Mouse (Mus musculus) cerebellum, adult 2 months (tissue): ENCODE data around the gene Tcta. TPM values are rescaled to one million over a fixed set of nuclear protein-coding genes. Genes with fewer than 3 reads are reported as not detected.
A peak's percentile ranks its signal among the peaks of the same experiment; 100 is the strongest.

Experiments
- DNase-seq, 2 experiments: peaks; one replicate each; pipeline ENCODE4 v3.0.0; 2021
- H3K27ac ChIP-seq: fragments of 200-500 bp; 2 replicates; pipeline ENCODE4 v1.5.1; 2012; ENCODE audit warnings: low read length, control low read depth, inconsistent platforms; ENCODE audit not compliant: insufficient read depth
- H3K27me3 ChIP-seq: fragments of 200-500 bp; 2 replicates; pipeline ENCODE4 v1.6.1; 2012; ENCODE audit warnings: inconsistent platforms, mild to moderate bottlenecking, low read length, moderate library complexity; ENCODE audit not compliant: control insufficient read depth, insufficient read depth
- H3K4me1 ChIP-seq: fragments of 200-500 bp; 2 replicates; pipeline ENCODE4 v1.6.1; 2011; ENCODE audit warnings: low read length; ENCODE audit not compliant: control insufficient read depth, insufficient read depth
- H3K4me3 ChIP-seq: fragments of 200-500 bp; replicated peaks from 2 replicates; pipeline ENCODE3; 2011; ENCODE audit warnings: mild to moderate bottlenecking, low read depth, low read length, control low read depth; ENCODE audit not compliant: insufficient read depth
- CTCF ChIP-seq: fragments of 200-500 bp; IDR thresholded peaks from 2 replicates; pipeline ENCODE4 v1.5.1; 2011; ENCODE audit warnings: low read depth, mild to moderate bottlenecking, control low read depth, low read length, moderate library complexity, borderline replicate concordance; ENCODE audit not compliant: insufficient read depth
- POLR2A ChIP-seq: fragments of 200-500 bp; IDR thresholded peaks from 2 replicates; pipeline ENCODE4 v1.6.1; 2011; ENCODE audit warnings: low read length, control low read depth, borderline replicate concordance; ENCODE audit not compliant: insufficient read depth
- WGBS: fragments of 180-500 bp; shearing (Covaris S2); methylation state at CpG from one replicate; pipeline ENCODE4 v1.1.7; 2018; 5-methylcytosine and 5-hydroxymethylcytosine counted together
- polyA plus RNA-seq: library from polyadenylated mRNA; depleted of rRNA; stranded (reverse); fragments of >200 nt; gene quantifications from 2 replicates; pipeline ENCODE4 v1.2.3, GENCODE M21; 2012; rRNA removed

Gene Tcta
- polyA plus RNA-seq, 1 experiment, result 58.9 TPM

DNA sequence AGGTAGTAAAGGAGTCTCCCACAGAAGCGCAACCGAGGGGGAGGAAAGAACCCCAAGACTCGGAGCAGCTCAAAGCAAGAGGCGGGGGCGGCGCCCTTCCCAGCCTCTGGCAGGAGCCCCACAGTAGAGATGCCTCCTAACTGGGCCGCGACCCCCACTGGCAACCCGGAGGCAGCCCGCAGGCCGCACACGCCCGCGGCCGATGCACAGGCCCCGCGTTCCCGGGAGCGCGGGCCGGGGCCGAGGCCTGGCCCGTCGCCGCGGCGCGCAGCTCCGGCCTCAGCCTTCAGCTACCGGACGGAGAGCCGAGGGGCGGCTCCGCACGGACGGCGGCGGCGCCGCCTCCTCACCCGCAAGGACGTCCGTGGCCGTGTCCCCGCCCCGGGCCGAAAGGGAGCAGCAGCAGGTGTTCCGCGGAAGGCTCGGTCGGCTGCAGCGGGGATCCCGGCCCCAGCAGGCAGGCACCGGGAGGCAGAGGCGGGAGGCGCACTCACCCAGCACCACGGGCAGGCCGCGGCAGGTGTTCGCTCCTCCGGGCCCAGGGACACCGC is 42.8 kb downstream of the Tcta start:
- Histone ChIP-seq H3K27ac (peak overlapping the region; percentile 44), H3K4me3 (peak overlapping the region; percentile 64), H3K4me1 (peaks cover 9% of the 10 kb centered on the region; the same call in 1 of the 2 replicates), H3K27me3 (no peaks in the 10 kb centered on the region)
- no peak for TF ChIP-seq POLR2A
- TF ChIP-seq CTCF, result no peak
- 1% methylated on average over 60 of the region's 62 CpGs for WGBS
- no peak for DNase-seq

DNA sequence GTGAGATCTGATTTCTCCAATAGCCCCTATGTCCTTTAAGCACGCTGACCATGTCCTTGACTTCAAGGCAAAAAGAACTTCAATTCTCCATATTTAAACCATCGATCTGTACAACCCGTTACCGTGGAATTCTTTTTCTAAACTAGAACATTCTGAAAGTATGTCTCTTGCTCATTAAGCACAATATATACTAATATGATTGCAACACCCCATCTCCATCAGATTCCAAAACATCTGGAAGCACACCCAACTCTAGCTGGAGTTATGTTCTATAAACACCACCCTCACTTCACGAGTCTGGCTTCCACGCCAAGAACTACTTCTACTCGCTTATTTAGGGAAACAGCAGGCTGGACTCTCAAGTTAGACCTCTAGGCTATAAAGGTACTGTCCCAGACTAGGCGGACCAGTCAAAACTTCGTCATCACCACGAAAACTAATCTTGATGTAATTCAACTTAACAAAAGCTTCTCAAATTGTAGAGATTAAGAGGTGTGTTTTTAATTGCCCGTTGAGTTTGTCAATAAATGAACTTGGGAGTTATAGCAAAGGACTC is 43.4 kb downstream of the Tcta start:
- H3K27ac ChIP-seq, result no peak overlapping the region; the same call in 1 of the 2 replicates
- peak overlapping the region; percentile 64 for H3K4me3 ChIP-seq
- H3K27me3 ChIP-seq, result no peaks in the 10 kb centered on the region
- peaks cover 9% of the 10 kb centered on the region; the same call in 1 of the 2 replicates for H3K4me1 ChIP-seq
- 34% methylated on average over 11 of the region's 11 CpGs for WGBS
- DNase-seq, result no peak
- TF ChIP-seq CTCF, result no peak
- TF ChIP-seq POLR2A, result no peak

DNA sequence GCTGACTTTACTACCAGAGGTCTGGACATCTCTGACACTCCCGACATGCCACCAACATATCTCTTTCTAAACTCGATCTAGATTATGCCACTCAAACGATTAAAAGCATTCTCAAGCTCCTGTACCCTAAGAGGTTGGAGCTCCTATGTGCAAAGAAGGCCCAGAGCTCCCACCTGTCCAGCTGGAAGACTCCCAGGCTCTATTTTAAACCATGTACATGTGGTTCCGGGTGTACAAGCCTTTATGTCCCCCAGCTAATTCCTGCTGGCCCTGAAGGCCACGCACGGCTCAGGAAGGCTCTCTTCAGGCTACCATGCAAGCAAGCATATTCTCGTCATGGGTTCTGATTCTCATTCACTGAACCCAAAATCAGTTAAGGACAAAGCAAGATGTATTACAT is 44.1 kb downstream of the Tcta start:
- H3K4me3 ChIP-seq, result peak overlapping the region; percentile 35
- 27% methylated on average over 7 of the region's 7 CpGs for WGBS

DNA sequence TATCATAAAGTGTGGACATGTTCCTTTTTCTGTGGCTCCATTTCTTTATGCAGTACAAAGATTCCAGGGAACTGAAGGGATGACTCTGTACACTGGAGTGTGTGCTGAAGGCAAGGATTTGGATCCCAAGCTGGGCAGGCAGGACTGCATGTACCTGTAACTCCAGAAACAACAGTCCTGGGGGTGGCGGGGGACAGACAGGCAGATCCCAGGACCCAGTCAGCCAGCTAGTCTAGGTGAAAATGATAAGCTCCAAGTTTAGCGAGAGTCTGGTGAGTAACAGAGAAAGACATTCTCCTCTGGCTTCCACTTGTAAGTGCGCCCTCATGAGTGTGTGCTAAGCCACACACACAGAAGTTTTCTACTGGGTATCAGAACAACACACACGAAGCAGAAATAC is 45.4 kb downstream of the Tcta start:
- no peak overlapping the region for H3K27ac ChIP-seq
- H3K4me1 ChIP-seq, result peaks cover 9% of the 10 kb centered on the region; the same call in 1 of the 2 replicates
- 82% methylated on average over 4 of the region's 4 CpGs for WGBS
- TF ChIP-seq POLR2A (no peak), CTCF (no peak)
- no peak overlapping the region for H3K4me3 ChIP-seq
- no peak for DNase-seq
- no peaks in the 10 kb centered on the region for H3K27me3 ChIP-seq

More for the DNA sequence above, 44.1 kb downstream of the Tcta start:
- TF ChIP-seq CTCF (no peak), POLR2A (no peak)
- H3K27me3 ChIP-seq, result no peaks in the 10 kb centered on the region
- H3K4me1 ChIP-seq, result peaks cover 9% of the 10 kb centered on the region; the same call in 1 of the 2 replicates
- DNase-seq, result peak in 1 of 2 experiments; percentile 21
- no peak overlapping the region for H3K27ac ChIP-seq

Other genes with a start within 250 kb of the Tcta start
- gene Mst1, start 225.7 kb downstream of the Tcta start, polyA plus RNA-seq, result 0.13 TPM in 1 of 2 replicates, not detected in the other
- gene Rnf123, start 222.8 kb downstream of the Tcta start, polyA plus RNA-seq, result 184 and 213 TPM in 2 replicates
- 69.6 and 83.5 TPM in 2 replicates for gene Apeh, start 211.6 kb downstream of the Tcta start, polyA plus RNA-seq
- 70.0 and 77.6 TPM in 2 replicates for gene Bsn, start 115.8 kb downstream of the Tcta start, polyA plus RNA-seq
- gene Dag1, start 42.2 kb downstream of the Tcta start, polyA plus RNA-seq, result 33.8 and 38.6 TPM in 2 replicates
- 94.1 and 97.5 TPM in 2 replicates for gene Nicn1, start 15.7 kb downstream of the Tcta start, polyA plus RNA-seq
- gene Amt, start 9.3 kb downstream of the Tcta start, polyA plus RNA-seq, result 63.2 and 64.2 TPM in 2 replicates
- gene Rhoa, start within 50 bp of the Tcta start, polyA plus RNA-seq, result 198 and 201 TPM in 2 replicates
- gene Gpx1, start 32.7 kb upstream of the Tcta start, polyA plus RNA-seq, result 247 and 249 TPM in 2 replicates
- 97.5 and 104 TPM in 2 replicates for gene Usp4, start 41.7 kb upstream of the Tcta start, polyA plus RNA-seq
- 1.3 and 1.7 TPM in 2 replicates for gene 1700102P08Rik, start 86.6 kb upstream of the Tcta start, polyA plus RNA-seq
- 0.13 and 0.17 TPM in 2 replicates for gene Ccdc36, start 122.3 kb upstream of the Tcta start, polyA plus RNA-seq
- gene BC048562, start 130.3 kb upstream of the Tcta start, polyA plus RNA-seq, result not detected in 2 replicates
- gene Ccdc71, start 154.4 kb upstream of the Tcta start, polyA plus RNA-seq, result 23.4 and 27.6 TPM in 2 replicates
- gene Klhdc8b, start 155.4 kb upstream of the Tcta start, polyA plus RNA-seq, result 36.2 and 47.1 TPM in 2 replicates
- gene Lamb2, start 173.6 kb upstream of the Tcta start, polyA plus RNA-seq, result 31.0 and 34.2 TPM in 2 replicates
- 192 and 212 TPM in 2 replicates for gene Usp19, start 184.4 kb upstream of the Tcta start, polyA plus RNA-seq
- 99.4 and 107 TPM in 2 replicates for gene Qars, start 201.5 kb upstream of the Tcta start, polyA plus RNA-seq
- gene Qrich1, start 210.6 kb upstream of the Tcta start, polyA plus RNA-seq, result 117 and 124 TPM in 2 replicates